Mouse (Mus musculus) hindbrain, postnatal 0 days (tissue): Measurements from ENCODE around the gene Clec1b. TPM values are rescaled to one million over a fixed set of nuclear protein-coding genes. Genes with fewer than 3 reads are reported as not detected.

Experiments
- ATAC-seq: fragments of 200-750 bp; cut with Nextera tagmentation; 2 replicates; pipeline ENCODE4 v1.8.0; 2017; ENCODE audit warnings: mild to moderate bottlenecking, moderate TSS enrichment, moderate library complexity
- DNase-seq: peaks from one replicate; pipeline ENCODE4 v3.0.0-alpha.2; 2015; ENCODE audit warnings: low spot score
- H3K27ac ChIP-seq: fragments of 300-500 bp; sonication (generic); 2 replicates; pipeline ENCODE4 v1.5.1; 2014; ENCODE audit warnings: mild to moderate bottlenecking
- H3K27me3 ChIP-seq: fragments of 300-500 bp; sonication (generic); 2 replicates; pipeline ENCODE4 v1.6.1; 2014; ENCODE audit warnings: low read length, mixed read lengths; ENCODE audit not compliant: insufficient read depth
- H3K36me3 ChIP-seq: fragments of 300-500 bp; sonication (generic); 2 replicates; pipeline ENCODE4 v1.6.1; 2014; ENCODE audit warnings: low read length, mixed read lengths; ENCODE audit not compliant: insufficient read depth
- H3K4me1 ChIP-seq: fragments of 300-500 bp; sonication (generic); 2 replicates; pipeline ENCODE4 v1.6.1; 2014; ENCODE audit warnings: antibody characterized with exemption, low read length, mixed read lengths; ENCODE audit not compliant: insufficient read depth
- H3K4me2 ChIP-seq: fragments of 300-500 bp; sonication (generic); 2 replicates; pipeline ENCODE4 v1.6.1; 2014; ENCODE audit warnings: low read depth, mild to moderate bottlenecking, low read length, moderate library complexity, mixed read lengths
- H3K4me3 ChIP-seq: fragments of 300-500 bp; sonication (generic); 2 replicates; pipeline ENCODE4 v1.5.1; 2014; ENCODE audit warnings: low read length
- H3K9ac ChIP-seq: fragments of 300-500 bp; sonication (generic); replicated peaks from 2 replicates; pipeline ENCODE4 v1.6.1; 2014; ENCODE audit warnings: mild to moderate bottlenecking, low read length, moderate library complexity, mixed read lengths
- H3K9me3 ChIP-seq: fragments of 300-500 bp; sonication (generic); 2 replicates; pipeline ENCODE4 v1.6.1; 2016; ENCODE audit warnings: low read length, mixed read lengths
- CTCF ChIP-seq: IDR thresholded peaks from 2 replicates; pipeline ENCODE4 v1.5.1; 2016; ENCODE audit warnings: antibody characterized with exemption, control low read depth, low read depth
- WGBS: fragments of 180-500 bp; shearing (Covaris S2); extraction: QIAGEN DNeasy Blood & Tissue Kit; methylation state at CpG from one replicate; pipeline ENCODE4 v1.1.7; 2014; 5-methylcytosine and 5-hydroxymethylcytosine counted together
- polyA plus RNA-seq: library from polyadenylated mRNA; unstranded; fragments of >200 nt; fragmentation: Nextera tagmentation; extraction: Ambion mirVana; gene quantifications from 2 replicates; pipeline ENCODE4 v1.2.1, GENCODE M21; 2015
- total RNA-seq: library from RNA; depleted of rRNA; stranded (reverse); fragments of >200 nt; gene quantifications from 2 replicates; pipeline ENCODE4 v1.2.3, GENCODE M21; 2014; rRNA removed

The Clec1b gene
- total and polyA plus RNA-seq, 2 experiments from 2014 or later: under 0.01 to 0.38 TPM

- no peak for ATAC-seq
- Histone ChIP-seq H3K9me3 (no peaks in the 10 kb centered on the region), H3K9ac (no peak overlapping the region), H3K4me1 (no peaks in the 10 kb centered on the region), H3K4me2 (no peak overlapping the region), H3K4me3 (no peak overlapping the region), H3K27me3 (no peaks in the 10 kb centered on the region), H3K36me3 (no peaks in the 10 kb centered on the region), H3K27ac (no peak overlapping the region)
- 45% methylated on average over 5 of the region's 5 CpGs for WGBS
- TF ChIP-seq CTCF: no peak
- DNase-seq: no peak
Observed at GRCm38 (mm10) chr6:129425812-129426211, 28.7 kb downstream of the Clec1b start.

- Histone ChIP-seq H3K27me3 (no peaks in the 10 kb centered on the region), H3K36me3 (no peaks in the 10 kb centered on the region), H3K4me1 (no peaks in the 10 kb centered on the region), H3K27ac (no peak overlapping the region), H3K4me3 (no peak overlapping the region), H3K4me2 (no peak overlapping the region), H3K9ac (no peak overlapping the region), H3K9me3 (no peaks in the 10 kb centered on the region)
- no peak for TF ChIP-seq CTCF
- WGBS: 79% methylated on average over 4 of the region's 4 CpGs
- no peak for ATAC-seq
- no peak for DNase-seq
Observed at GRCm38 (mm10) chr6:129427281-129427680, 30.2 kb downstream of the Clec1b start.

- TF ChIP-seq CTCF: no peak
Observed at GRCm38 (mm10) chr6:129434239-129434638, 37.1 kb downstream of the Clec1b start.

GRCm38 (mm10) chr6:129436025-129436424, 38.9 kb downstream of the Clec1b start:
- no peak for ATAC-seq
- 90% methylated on average over 3 of the region's 3 CpGs for WGBS
- H3K9ac ChIP-seq: no peak overlapping the region
- no peaks in the 10 kb centered on the region for H3K36me3 ChIP-seq
- no peak overlapping the region for H3K27ac ChIP-seq
- no peak for TF ChIP-seq CTCF
- no peak overlapping the region for H3K4me3 ChIP-seq
- no peaks in the 10 kb centered on the region for H3K27me3 ChIP-seq
- H3K4me1 ChIP-seq: no peaks in the 10 kb centered on the region
- H3K9me3 ChIP-seq: no peaks in the 10 kb centered on the region
- H3K4me2 ChIP-seq: no peak overlapping the region
- no peak for DNase-seq

More at GRCm38 (mm10) chr6:129434239-129434638, 37.1 kb downstream of the Clec1b start:
- no peaks in the 10 kb centered on the region for H3K36me3 ChIP-seq
- no peak overlapping the region for H3K4me2 ChIP-seq
- DNase-seq: no peak
- no peaks in the 10 kb centered on the region for H3K9me3 ChIP-seq
- no peak overlapping the region for H3K9ac ChIP-seq
- no peak for ATAC-seq
- 61% methylated on average over 5 of the region's 5 CpGs for WGBS
- no peaks in the 10 kb centered on the region for H3K27me3 ChIP-seq
- H3K4me3 ChIP-seq: no peak overlapping the region
- H3K4me1 ChIP-seq: no peaks in the 10 kb centered on the region
- H3K27ac ChIP-seq: no peak overlapping the region

- no peaks in the 10 kb centered on the region for H3K36me3 ChIP-seq
- DNase-seq (no peak), ATAC-seq (no peak)
- H3K4me1 ChIP-seq: no peaks in the 10 kb centered on the region
- no peaks in the 10 kb centered on the region for H3K27me3 ChIP-seq
- H3K4me2 ChIP-seq: no peak overlapping the region
- H3K27ac ChIP-seq: no peak overlapping the region
- 87% methylated on average over 2 of the region's 2 CpGs for WGBS
- H3K9me3 ChIP-seq: no peaks in the 10 kb centered on the region
- no peak overlapping the region for H3K9ac ChIP-seq
- no peak overlapping the region for H3K4me3 ChIP-seq
- no peak for TF ChIP-seq CTCF
Observed at GRCm38 (mm10) chr6:129438033-129438432, 40.9 kb downstream of the Clec1b start.

GRCm38 (mm10) chr6:129449743-129450142, 52.6 kb downstream of the Clec1b start:
- Histone ChIP-seq H3K9ac (no peak overlapping the region), H3K9me3 (no peaks in the 10 kb centered on the region), H3K27me3 (no peaks in the 10 kb centered on the region), H3K36me3 (no peaks in the 10 kb centered on the region), H3K4me1 (no peaks in the 10 kb centered on the region), H3K4me3 (no peak overlapping the region), H3K4me2 (no peak overlapping the region), H3K27ac (no peak overlapping the region)
- TF ChIP-seq CTCF: no peak
- ATAC-seq: no peak
- DNase-seq: no peak
- WGBS: 86% methylated on average over 6 of the region's 6 CpGs

GRCm38 (mm10) chr6:129451411-129452039, 54.4 kb downstream of the Clec1b start, which contains the start of gene Clec1a:
TSS of gene Clec1a (minus strand) at chr6:129452000.
- WGBS: 37% methylated on average over 13 of the region's 13 CpGs
- DNase-seq (peak; percentile 40), ATAC-seq (peak; percentile 70; the same call in 1 of the 2 replicates)
- TF ChIP-seq CTCF: no peak
- Histone ChIP-seq H3K36me3 (no peaks in the 10 kb centered on the region), H3K9me3 (no peaks in the 10 kb centered on the region), H3K27me3 (no peaks in the 10 kb centered on the region), H3K27ac (peak within 1 kb of the TSS; percentile 36; the same call in 1 of the 2 replicates), H3K4me1 (no peaks in the 10 kb centered on the region), H3K4me2 (peak within 1 kb of the TSS; percentile 29; the same call in 1 of the 2 replicates), H3K9ac (peak within 1 kb of the TSS; percentile 4; the same call in 1 of the 2 replicates), H3K4me3 (no peak within 1 kb of the TSS)

Other genes starting within 250 kb of the Clec1b start
- gene Clec2d, start 216.7 kb upstream of the Clec1b start, total RNA-seq: 10.0 and 10.5 TPM in 2 replicates
- gene Clec2d, start 216.7 kb upstream of the Clec1b start, polyA plus RNA-seq: 0.24 TPM in 1 of 2 replicates, not detected in the other
- gene Cd69, start 121.9 kb upstream of the Clec1b start, total RNA-seq: not detected in 2 replicates
- gene Cd69, start 121.9 kb upstream of the Clec1b start, polyA plus RNA-seq: not detected in 2 replicates
- gene 4922502D21Rik, start 65.5 kb upstream of the Clec1b start, total RNA-seq: not detected in 2 replicates
- gene 4922502D21Rik, start 65.5 kb upstream of the Clec1b start, polyA plus RNA-seq: not detected in 2 replicates
- gene Clec12a, start 54.6 kb upstream of the Clec1b start, total RNA-seq: not detected in 2 replicates
- 0.33 and 0.52 TPM in 2 replicates for gene Clec12a, start 54.6 kb upstream of the Clec1b start, polyA plus RNA-seq
- 0.29 and 0.42 TPM in 2 replicates for gene Clec12b, start 11.4 kb upstream of the Clec1b start, total RNA-seq
- 0.49 TPM in 2 replicates for gene Clec12b, start 11.4 kb upstream of the Clec1b start, polyA plus RNA-seq
- not detected in 2 replicates for gene Clec9a, start 11.6 kb downstream of the Clec1b start, total RNA-seq
- 0.04 and 0.14 TPM in 2 replicates for gene Clec9a, start 11.6 kb downstream of the Clec1b start, polyA plus RNA-seq
- 0.86 and 5.2 TPM in 2 replicates for gene Clec1a, start 54.7 kb downstream of the Clec1b start, total RNA-seq
- gene Clec1a, start 54.7 kb downstream of the Clec1b start, polyA plus RNA-seq: 2.4 and 3.4 TPM in 2 replicates
- gene Olr1, start 109.9 kb downstream of the Clec1b start, total RNA-seq: not detected in 2 replicates
- 0.09 TPM in 1 of 2 replicates, not detected in the other for gene Olr1, start 109.9 kb downstream of the Clec1b start, polyA plus RNA-seq
- gene Tmem52b, start 115.3 kb downstream of the Clec1b start, total RNA-seq: 0.05 TPM in 1 of 2 replicates, not detected in the other
- gene Tmem52b, start 115.3 kb downstream of the Clec1b start, polyA plus RNA-seq: not detected in 2 replicates
- 272 and 286 TPM in 2 replicates for gene Gabarapl1, start 135.9 kb downstream of the Clec1b start, total RNA-seq
- 272 and 274 TPM in 2 replicates for gene Gabarapl1, start 135.9 kb downstream of the Clec1b start, polyA plus RNA-seq
- gene Klre1, start 180.6 kb downstream of the Clec1b start, total RNA-seq: not detected in 2 replicates
- gene Klre1, start 180.6 kb downstream of the Clec1b start, polyA plus RNA-seq: 0.21 TPM in 1 of 2 replicates, not detected in the other
- not detected in 2 replicates for gene Klrd1, start 194.5 kb downstream of the Clec1b start, total RNA-seq
- gene Klrd1, start 194.5 kb downstream of the Clec1b start, polyA plus RNA-seq: not detected in 2 replicates
- gene Klrk1, start 226.6 kb downstream of the Clec1b start, total RNA-seq: not detected in 2 replicates
- 0.05 and 0.13 TPM in 2 replicates for gene Klrk1, start 226.6 kb downstream of the Clec1b start, polyA plus RNA-seq
- gene Klrc3, start 246.0 kb downstream of the Clec1b start, total RNA-seq: not detected in 2 replicates
- not detected in 2 replicates for gene Klrc3, start 246.0 kb downstream of the Clec1b start, polyA plus RNA-seq